In genomic region chr2:10370176-10370575, GRCm38 (mm10) we compare ENCODE assay signal across 10 mouse cellular contexts. TPM values are rescaled to one million over a fixed set of nuclear protein-coding genes. Genes with fewer than 3 reads are reported as not detected.
A peak's percentile ranks its signal among the peaks of the same experiment; 100 is the strongest.
DNase-seq lines count a peak whose midpoint lies in the region; ATAC-seq lines count a peak whose summit lies in the region.
"Had no signal": no experiment of that assay in that cellular context is flagged by ENCODE, and none has a peak within 500 bp of the region (broad histone marks: within the 10 kb centered on the region; RNA-seq: fewer than 3 reads in every experiment).

Gene Sfmbt2, plus strand, starts transcription at chr2:10370510.

- no peaks in the 10 kb centered on the region for H3K36me3 ChIP-seq in hindbrain, embryonic 11.5 days (ENCODE audit: control insufficient read depth, insufficient read depth, low read length)
- no peaks in the 10 kb centered on the region for H3K36me3 ChIP-seq in hindbrain, embryonic 13.5 days
- H3K36me3 ChIP-seq in limb, embryonic 11.5 days (ENCODE audit: control insufficient read depth, insufficient read depth, low read length): no peaks in the 10 kb centered on the region
- H3K36me3 ChIP-seq: neural tube, embryonic 12.5 days had no signal

- H3K27me3 ChIP-seq in hindbrain, embryonic 11.5 days (ENCODE audit: control insufficient read depth, insufficient read depth, low read length): peaks cover 50% of the 10 kb centered on the region
- peaks cover 75% of the 10 kb centered on the region for H3K27me3 ChIP-seq in hindbrain, embryonic 13.5 days
- H3K27me3 ChIP-seq in limb, embryonic 11.5 days (ENCODE audit: control insufficient read depth, insufficient read depth, low read length): peaks cover 57% of the 10 kb centered on the region

- no peak for ATAC-seq in hindbrain, embryonic 11.5 days (ENCODE audit: low FRiP score)
- no peak for ATAC-seq in hindbrain, embryonic 13.5 days (ENCODE audit: low FRiP score)
- no peak for ATAC-seq in limb, embryonic 11.5 days (ENCODE audit: insufficient number of reproducible peaks, low FRiP score, low TSS enrichment, low read depth)

- no peaks in the 10 kb centered on the region for H3K9me3 ChIP-seq in hindbrain, embryonic 11.5 days (ENCODE audit: control insufficient read depth, low read length)
- H3K9me3 ChIP-seq in hindbrain, embryonic 13.5 days: no peaks in the 10 kb centered on the region
- no peaks in the 10 kb centered on the region for H3K9me3 ChIP-seq in limb, embryonic 11.5 days (ENCODE audit: control insufficient read depth, low read length)
- H3K9me3 ChIP-seq: neural tube, embryonic 12.5 days had no signal

- peak; percentile 42 for DNase-seq in hindbrain, embryonic 11.5 days (ENCODE audit: low spot score)
- DNase-seq in ES-CJ7 (ENCODE audit: low read depth, low spot score): peak; percentile 76
- peak; percentile 20 for DNase-seq in embryo, embryonic 11 days
- peak; percentile 37 for DNase-seq in limb, embryonic 11.5 days (ENCODE audit: low spot score)
- no peak for DNase-seq in thymus, adult 18-20 months
- DNase-seq in cerebellum, postnatal 4 days (ENCODE audit: low spot score in 2 of 2): no peak
- DNase-seq: adrenal gland, adult 8-10 months; right cerebral cortex, postnatal 14 days had no signal

- no peak within 1 kb of the TSS for H3K4me2 ChIP-seq in hindbrain, embryonic 11.5 days (replicated peaks; ENCODE audit: low read depth, low read length)
- no peak within 1 kb of the TSS for H3K4me2 ChIP-seq in hindbrain, embryonic 13.5 days
- H3K4me2 ChIP-seq in limb, embryonic 11.5 days (ENCODE audit: low read depth, severe bottlenecking): no peak within 1 kb of the TSS

- H3K4me1 ChIP-seq in hindbrain, embryonic 11.5 days (replicated peaks; ENCODE audit: control insufficient read depth, insufficient read depth, low read length): peaks cover 5% of the 10 kb centered on the region; the same call in 1 of the 2 replicates
- peaks cover 18% of the 10 kb centered on the region for H3K4me1 ChIP-seq in hindbrain, embryonic 13.5 days (replicated peaks)
- H3K4me1 ChIP-seq in limb, embryonic 11.5 days (ENCODE audit: control insufficient read depth, insufficient read depth, low read length): peaks cover 7% of the 10 kb centered on the region; the same call in 1 of the 2 replicates

- H3K4me3 ChIP-seq in hindbrain, embryonic 11.5 days (ENCODE audit: low read depth, low read length): no peak within 1 kb of the TSS
- H3K4me3 ChIP-seq in hindbrain, embryonic 13.5 days: no peak within 1 kb of the TSS; the same call in 1 of the 2 replicates
- H3K4me3 ChIP-seq in limb, embryonic 11.5 days (ENCODE audit: low read depth, low read length): no peak within 1 kb of the TSS

- H3K27ac ChIP-seq in hindbrain, embryonic 11.5 days (ENCODE audit: low read depth, low read length): no peak within 1 kb of the TSS
- H3K27ac ChIP-seq in hindbrain, embryonic 13.5 days: no peak within 1 kb of the TSS
- H3K27ac ChIP-seq in limb, embryonic 11.5 days (replicated peaks; ENCODE audit: low read depth, low read length): no peak within 1 kb of the TSS
- H3K27ac ChIP-seq: neural tube, embryonic 12.5 days had no signal

- WGBS in hindbrain, embryonic 11.5 days: 0% methylated on average over 8 of the region's 10 CpGs
- 1% methylated on average over 10 of the region's 10 CpGs for WGBS in hindbrain, embryonic 13.5 days
- under 1% methylated on average over 10 of the region's 10 CpGs for WGBS in limb, embryonic 11.5 days

- no peak within 1 kb of the TSS for H3K9ac ChIP-seq in hindbrain, embryonic 11.5 days (ENCODE audit: low read depth, low read length)
- no peak within 1 kb of the TSS for H3K9ac ChIP-seq in hindbrain, embryonic 13.5 days
- no peak within 1 kb of the TSS for H3K9ac ChIP-seq in limb, embryonic 11.5 days (ENCODE audit: low read length)
- H3K9ac ChIP-seq: neural tube, embryonic 12.5 days had no signal

RNA-seq across cellular contexts. Expression of gene Sfmbt2, which starts in this region (rescaled TPM):
- 1.4 and 2.6 TPM in 2 replicates for polyA plus RNA-seq in hindbrain, embryonic 11.5 days (2014; fragmentation: Nextera tagmentation; extraction: Ambion mirVana)
- polyA plus RNA-seq in hindbrain, embryonic 13.5 days (2015; fragmentation: Nextera tagmentation; extraction: Ambion mirVana): 4.1 and 4.6 TPM in 2 replicates
- 1.1 and 1.6 TPM in 2 replicates for polyA plus RNA-seq in limb, embryonic 11.5 days (2014; fragmentation: Nextera tagmentation; extraction: Ambion mirVana)

Comparison
In these comparisons a context has a peak if more than half of its experiments do, and no peak if none do; other contexts are left out.
1. DNase-seq: peak in hindbrain, embryonic 11.5 days (single experiment), ES-CJ7 (single experiment), embryo, embryonic 11 days (single experiment) and limb, embryonic 11.5 days (single experiment); none in thymus, adult 18-20 months (0 of 2) and cerebellum, postnatal 4 days (0 of 2).